Mouse (Mus musculus): ENCODE measurements at regions not wholly inside any gene's neighbourhood (a gene's known extent, or its start where the extent isn't known, plus 50 kb on each side); places are given as distances from the start of the nearest gene placed in this dataset.

DNA sequence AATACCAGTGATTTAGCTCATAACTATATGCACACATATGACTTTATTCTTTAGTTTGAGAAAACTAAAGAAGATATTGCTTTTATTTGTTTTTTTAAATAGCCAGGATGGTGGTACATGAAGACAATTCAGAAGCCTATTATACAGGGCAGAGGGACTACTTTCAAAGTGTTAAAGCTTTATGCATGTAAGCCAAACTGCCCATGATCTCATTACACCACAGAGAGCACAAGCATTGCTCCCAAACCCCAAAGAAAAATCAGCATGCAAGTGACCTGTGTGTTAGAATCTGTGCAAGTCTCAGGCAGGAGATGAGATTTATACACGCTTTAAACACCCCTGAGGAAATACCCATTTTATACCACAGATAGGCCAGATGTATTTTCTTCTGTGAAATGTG, 114.6 kb upstream of the Fam92a start:
- TF ChIP-seq MAX (IDR thresholded peaks at IDR 0.05) (no peak), CEBPB (IDR thresholded peaks at IDR 0.05; ENCODE audit: low read depth) (no peak), MYOG (IDR thresholded peaks at IDR 0.05; ENCODE audit: control insufficient read depth, extremely low read depth, insufficient read length) (no peak)
